Mouse (Mus musculus) cortical plate, adult 2 months (tissue): ENCODE data around the gene Ppp6c.

Experiments
- CTCF ChIP-seq: fragments of 200-500 bp; IDR thresholded peaks from 2 replicates; pipeline ENCODE4 v1.5.1; 2011; ENCODE audit warnings: mild to moderate bottlenecking, control low read depth, low read length; ENCODE audit not compliant: insufficient read depth; ENCODE audit errors: extremely low read depth
- POLR2A ChIP-seq: fragments of 200-500 bp; IDR thresholded peaks from 2 replicates; pipeline ENCODE4 v1.6.1; 2011; ENCODE audit warnings: mild to moderate bottlenecking, low read length, control low read depth; ENCODE audit not compliant: insufficient read depth; ENCODE audit errors: extremely low read depth

- TF ChIP-seq POLR2A = no peak
- TF ChIP-seq CTCF = no peak
Measured at GRCm38 (mm10) chr2:39160996-39161395, 65.3 kb downstream of the Ppp6c start.
